Mouse (Mus musculus) limb, embryonic 13.5 days (tissue): ENCODE measurements around the gene Slc44a5. TPM values are rescaled to one million over a fixed set of nuclear protein-coding genes. Genes with fewer than 3 reads are reported as not detected.

Source experiments
- ATAC-seq: fragments of 200-750 bp; cut with Nextera tagmentation; 2 replicates; pipeline ENCODE4 v1.8.0; 2017; ENCODE audit warnings: low read depth, moderate number of reproducible peaks, moderate TSS enrichment; ENCODE audit not compliant: low FRiP score
- H3K27ac ChIP-seq: fragments of 300-500 bp; sonication (generic); 2 replicates; pipeline ENCODE4 v1.5.1; 2015; ENCODE audit warnings: inconsistent platforms, mild to moderate bottlenecking, moderate library complexity
- H3K27me3 ChIP-seq: fragments of 300-500 bp; sonication (generic); 2 replicates; pipeline ENCODE4 v1.6.1; 2015; ENCODE audit warnings: mild to moderate bottlenecking, inconsistent platforms
- H3K36me3 ChIP-seq: fragments of 300-500 bp; sonication (generic); 2 replicates; pipeline ENCODE4 v1.6.1; 2015; ENCODE audit warnings: inconsistent platforms, mild to moderate bottlenecking, moderate library complexity
- H3K4me1 ChIP-seq: fragments of 300-500 bp; sonication (generic); 2 replicates; pipeline ENCODE4 v1.6.1; 2015; ENCODE audit warnings: inconsistent platforms
- H3K4me2 ChIP-seq: fragments of 300-500 bp; sonication (generic); replicated peaks from 2 replicates; pipeline ENCODE4 v1.6.1; 2015; ENCODE audit warnings: inconsistent platforms, mild to moderate bottlenecking, moderate library complexity
- H3K4me3 ChIP-seq: fragments of 300-500 bp; sonication (generic); 2 replicates; pipeline ENCODE4 v1.5.1; 2015; ENCODE audit warnings: moderate library complexity, mild to moderate bottlenecking, inconsistent platforms
- H3K9ac ChIP-seq: fragments of 300-500 bp; sonication (generic); 2 replicates; pipeline ENCODE4 v1.6.1; 2015; ENCODE audit warnings: mild to moderate bottlenecking, inconsistent platforms
- H3K9me3 ChIP-seq: fragments of 300-500 bp; sonication (generic); 2 replicates; pipeline ENCODE4 v1.6.1; 2016; ENCODE audit warnings: inconsistent platforms
- WGBS: fragments of 180-500 bp; shearing (Covaris S2); methylation state at CpG from one replicate; pipeline ENCODE4 v1.1.7; 2015; 5-methylcytosine and 5-hydroxymethylcytosine counted together
- polyA plus RNA-seq: library from polyadenylated mRNA; unstranded; fragments of >200 nt; fragmentation: Nextera tagmentation; extraction: Ambion mirVana; gene quantifications from 2 replicates; pipeline ENCODE4 v1.2.1, GENCODE M21; 2015

The Slc44a5 gene
- polyA plus RNA-seq, 1 experiment from 2014 or later = 1.0 TPM

DNA sequence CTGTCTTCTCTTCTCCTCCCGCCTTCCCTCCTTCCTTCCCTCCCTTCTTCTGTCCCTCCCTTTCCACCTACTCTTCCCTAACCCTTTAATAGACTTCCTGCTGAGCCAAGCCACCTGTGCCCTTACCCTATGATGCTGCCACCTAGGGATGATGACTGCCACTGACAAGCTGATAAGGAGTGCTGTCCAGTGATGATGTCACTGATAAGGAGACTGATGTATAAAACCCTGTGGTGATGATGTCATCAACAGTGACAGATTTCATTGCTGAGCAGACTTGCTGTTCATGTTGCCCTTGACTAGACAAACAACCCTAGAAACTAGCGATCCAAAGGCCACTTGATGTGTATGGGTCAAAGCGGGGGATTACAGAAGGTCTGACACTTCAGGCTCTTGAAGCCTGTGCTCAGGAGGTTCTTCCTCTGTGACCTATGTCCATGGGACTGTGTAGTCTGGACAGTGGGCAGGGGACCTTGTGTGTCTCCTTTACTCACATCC is 206.2 kb downstream of the Slc44a5 start:
- H3K27me3 ChIP-seq = no peaks in the 10 kb centered on the region
- WGBS = 96% methylated on average over 2 of the region's 3 CpGs
- ATAC-seq = no peak
- H3K4me1 ChIP-seq = peaks cover 4% of the 10 kb centered on the region; the same call in 1 of the 2 replicates
- no peak overlapping the region for H3K4me3 ChIP-seq
- no peak overlapping the region for H3K9ac ChIP-seq
- no peak overlapping the region for H3K27ac ChIP-seq
- H3K9me3 ChIP-seq = no peaks in the 10 kb centered on the region
- no peaks in the 10 kb centered on the region for H3K36me3 ChIP-seq
- no peak overlapping the region for H3K4me2 ChIP-seq

GRCm38 (mm10) chr3:154182987-154183386 is 209.8 kb downstream of the Slc44a5 start:
- no peaks in the 10 kb centered on the region for H3K9me3 ChIP-seq
- H3K27ac ChIP-seq = no peak overlapping the region
- H3K4me3 ChIP-seq = no peak overlapping the region
- no peak overlapping the region for H3K4me2 ChIP-seq
- no peak overlapping the region for H3K9ac ChIP-seq
- H3K4me1 ChIP-seq = peaks cover under 1% of the 10 kb centered on the region; the same call in 1 of the 2 replicates
- WGBS = 88% methylated on average over 7 of the region's 7 CpGs
- no peaks in the 10 kb centered on the region for H3K36me3 ChIP-seq
- no peaks in the 10 kb centered on the region for H3K27me3 ChIP-seq
- ATAC-seq = no peak

DNA sequence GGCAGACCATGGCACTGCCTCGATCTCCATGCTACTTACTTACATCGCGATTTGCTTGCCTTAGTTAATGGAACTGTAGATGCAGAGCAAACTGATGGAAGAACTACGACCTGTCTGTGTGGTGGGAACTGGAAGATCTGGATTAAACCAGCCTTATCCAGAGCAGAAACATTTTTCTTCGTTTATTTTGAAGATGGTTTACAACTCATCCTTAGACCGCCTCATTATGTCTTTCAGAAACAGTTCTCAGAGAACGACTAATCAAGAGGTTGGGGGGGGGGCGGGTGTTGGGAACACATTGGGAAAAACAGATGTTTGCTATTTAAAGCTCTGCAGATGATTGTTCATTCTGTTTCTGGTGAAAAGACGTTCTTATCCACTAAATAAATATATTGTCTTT is 210.7 kb downstream of the Slc44a5 start:
- no peaks in the 10 kb centered on the region for H3K9me3 ChIP-seq
- H3K9ac ChIP-seq = no peak overlapping the region
- no peaks in the 10 kb centered on the region for H3K27me3 ChIP-seq
- H3K4me1 ChIP-seq = 0 out of 2 replicates have a peak, but pooled peaks cover 3% of the 10 kb centered on the region
- no peak overlapping the region for H3K4me3 ChIP-seq
- H3K4me2 ChIP-seq = no peak overlapping the region
- WGBS = 63% methylated on average over 9 of the region's 9 CpGs
- H3K27ac ChIP-seq = no peak overlapping the region
- ATAC-seq = no peak
- H3K36me3 ChIP-seq = no peaks in the 10 kb centered on the region

- Histone ChIP-seq H3K27me3 (peaks cover 6% of the 10 kb centered on the region; the same call in 1 of the 2 replicates), H3K9me3 (no peaks in the 10 kb centered on the region), H3K4me3 (no peak overlapping the region), H3K4me1 (0 out of 2 replicates have a peak, but pooled peaks cover 10% of the 10 kb centered on the region), H3K9ac (no peak overlapping the region), H3K27ac (no peak overlapping the region), H3K36me3 (no peaks in the 10 kb centered on the region), H3K4me2 (no peak overlapping the region)
- no peak for ATAC-seq
- 47% methylated on average over 9 of the region's 9 CpGs for WGBS
Observed at GRCm38 (mm10) chr3:154188668-154189067, 215.4 kb downstream of the Slc44a5 start.

- Histone ChIP-seq H3K4me2 (no peak overlapping the region), H3K9me3 (no peaks in the 10 kb centered on the region), H3K4me3 (no peak overlapping the region), H3K36me3 (no peaks in the 10 kb centered on the region), H3K9ac (no peak overlapping the region), H3K27ac (no peak overlapping the region), H3K4me1 (0 out of 2 replicates have a peak, but pooled peaks cover 15% of the 10 kb centered on the region), H3K27me3 (peaks cover 6% of the 10 kb centered on the region; the same call in 1 of the 2 replicates)
- 0 out of 2 replicates have a peak, but pooled peaks have one; percentile 30 for ATAC-seq
- WGBS = 18% methylated on average over 13 of the region's 14 CpGs
Observed at GRCm38 (mm10) chr3:154192328-154193030, 219.2 kb downstream of the Slc44a5 start.

- no peak overlapping the region for H3K4me3 ChIP-seq
- H3K4me2 ChIP-seq = no peak overlapping the region
- 45% methylated on average over 10 of the region's 10 CpGs for WGBS
- H3K9ac ChIP-seq = no peak overlapping the region
- no peak; the same call in 1 of the 2 replicates for ATAC-seq
- H3K36me3 ChIP-seq = no peaks in the 10 kb centered on the region
- 0 out of 2 replicates have a peak, but pooled peaks cover 15% of the 10 kb centered on the region for H3K4me1 ChIP-seq
- H3K9me3 ChIP-seq = no peaks in the 10 kb centered on the region
- H3K27me3 ChIP-seq = peaks cover 6% of the 10 kb centered on the region; the same call in 1 of the 2 replicates
- no peak overlapping the region for H3K27ac ChIP-seq
Observed at GRCm38 (mm10) chr3:154193189-154193840, 220.1 kb downstream of the Slc44a5 start.

GRCm38 (mm10) chr3:154200422-154200828 is 227.2 kb downstream of the Slc44a5 start:
- WGBS = 38% methylated on average over 8 of the region's 8 CpGs
- H3K27me3 ChIP-seq = no peaks in the 10 kb centered on the region
- no peaks in the 10 kb centered on the region for H3K36me3 ChIP-seq
- H3K27ac ChIP-seq = no peak overlapping the region
- no peak overlapping the region for H3K9ac ChIP-seq
- no peak for ATAC-seq
- no peak overlapping the region for H3K4me2 ChIP-seq
- H3K4me1 ChIP-seq = no peaks in the 10 kb centered on the region
- H3K9me3 ChIP-seq = no peaks in the 10 kb centered on the region
- no peak overlapping the region for H3K4me3 ChIP-seq

GRCm38 (mm10) chr3:154201796-154202195 is 228.6 kb downstream of the Slc44a5 start:
- 90% methylated on average over 12 of the region's 12 CpGs for WGBS
- H3K27ac ChIP-seq = no peak overlapping the region
- H3K4me1 ChIP-seq = no peaks in the 10 kb centered on the region

GRCm38 (mm10) chr3:154202383-154202782 is 229.1 kb downstream of the Slc44a5 start:
- no peak overlapping the region for H3K27ac ChIP-seq
- H3K4me3 ChIP-seq = no peak overlapping the region
- no peaks in the 10 kb centered on the region for H3K27me3 ChIP-seq
- no peaks in the 10 kb centered on the region for H3K9me3 ChIP-seq
- no peaks in the 10 kb centered on the region for H3K36me3 ChIP-seq
- no peak for ATAC-seq
- H3K9ac ChIP-seq = no peak overlapping the region
- H3K4me2 ChIP-seq = no peak overlapping the region
- no peaks in the 10 kb centered on the region for H3K4me1 ChIP-seq
- 77% methylated on average over 13 of the region's 13 CpGs for WGBS

More at GRCm38 (mm10) chr3:154201796-154202195, 228.6 kb downstream of the Slc44a5 start:
- Histone ChIP-seq H3K9me3 (no peaks in the 10 kb centered on the region), H3K36me3 (no peaks in the 10 kb centered on the region), H3K4me2 (no peak overlapping the region), H3K4me3 (no peak overlapping the region), H3K9ac (no peak overlapping the region), H3K27me3 (no peaks in the 10 kb centered on the region)
- ATAC-seq = no peak

DNA sequence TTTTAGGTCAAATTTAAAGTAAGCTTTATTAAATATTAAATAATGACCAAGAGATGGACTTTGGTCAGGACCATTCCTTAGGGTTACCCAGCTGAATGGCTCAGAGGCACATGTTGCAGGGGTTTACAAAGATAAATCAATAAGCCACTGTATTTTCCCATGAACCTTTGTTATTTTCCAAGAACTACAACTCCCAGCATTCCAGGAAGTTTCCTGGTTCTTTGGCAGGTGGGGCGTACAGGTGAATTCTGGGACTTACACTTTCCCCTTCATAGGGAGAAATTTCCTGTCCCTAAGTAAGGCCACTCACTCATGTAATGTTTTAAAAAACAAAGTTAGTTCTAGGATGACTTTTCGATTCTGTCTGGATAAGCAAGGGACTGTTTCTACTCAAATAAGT is 235.2 kb downstream of the Slc44a5 start:
- no peaks in the 10 kb centered on the region for H3K4me1 ChIP-seq
- no peak overlapping the region for H3K9ac ChIP-seq
- H3K4me3 ChIP-seq = no peak overlapping the region
- no peak for ATAC-seq
- H3K4me2 ChIP-seq = no peak overlapping the region
- no peaks in the 10 kb centered on the region for H3K9me3 ChIP-seq
- no peak overlapping the region for H3K27ac ChIP-seq
- no peaks in the 10 kb centered on the region for H3K36me3 ChIP-seq
- WGBS = 89% methylated on average over 2 of the region's 2 CpGs
- H3K27me3 ChIP-seq = no peaks in the 10 kb centered on the region

GRCm38 (mm10) chr3:154209201-154209754 is 236.0 kb downstream of the Slc44a5 start:
- no peak overlapping the region for H3K4me3 ChIP-seq
- H3K27me3 ChIP-seq = no peaks in the 10 kb centered on the region
- no peak overlapping the region for H3K4me2 ChIP-seq
- no peaks in the 10 kb centered on the region for H3K9me3 ChIP-seq
- H3K27ac ChIP-seq = no peak overlapping the region
- H3K4me1 ChIP-seq = no peaks in the 10 kb centered on the region
- no peaks in the 10 kb centered on the region for H3K36me3 ChIP-seq
- no peak overlapping the region for H3K9ac ChIP-seq
- ATAC-seq = no peak
- WGBS = 21% methylated on average over 4 of the region's 4 CpGs

DNA sequence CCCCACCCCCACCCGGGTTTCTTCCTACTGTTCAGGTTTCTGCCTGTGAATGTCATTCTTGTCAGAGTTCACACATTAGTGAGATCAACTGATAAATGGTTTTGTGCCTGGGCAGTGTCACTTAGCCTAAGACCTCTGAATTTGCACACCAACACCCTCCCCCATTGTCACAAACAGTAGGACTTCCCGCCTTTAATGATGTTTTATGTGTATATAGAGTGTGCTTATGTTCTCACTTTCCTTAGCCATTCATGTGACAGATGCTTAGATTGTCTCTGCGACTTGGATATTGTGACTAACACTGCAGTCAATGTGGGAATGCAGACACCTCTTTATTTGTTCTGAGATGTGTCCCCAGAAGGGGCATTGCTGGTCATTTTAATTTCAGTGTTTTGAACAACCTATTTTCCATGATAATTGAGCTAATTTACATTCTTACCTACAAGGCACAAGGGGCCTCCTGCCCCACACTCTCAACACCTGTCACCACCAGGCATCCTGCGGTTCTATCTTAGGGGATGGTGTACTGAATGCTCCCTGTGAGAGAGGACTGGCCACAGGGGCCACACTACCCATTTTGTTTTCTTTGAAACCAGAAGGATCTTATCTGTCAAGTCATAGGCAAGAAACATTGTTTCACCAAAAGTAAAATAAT is 236.7 kb downstream of the Slc44a5 start:
- H3K27me3 ChIP-seq = no peaks in the 10 kb centered on the region
- no peak overlapping the region for H3K27ac ChIP-seq
- H3K9ac ChIP-seq = no peak overlapping the region
- no peaks in the 10 kb centered on the region for H3K9me3 ChIP-seq
- no peak overlapping the region for H3K4me3 ChIP-seq
- H3K36me3 ChIP-seq = no peaks in the 10 kb centered on the region
- H3K4me2 ChIP-seq = no peak overlapping the region
- no peaks in the 10 kb centered on the region for H3K4me1 ChIP-seq
- WGBS = 8% methylated on average over 4 of the region's 4 CpGs
- no peak for ATAC-seq
